Mouse (Mus musculus) yolk sac, embryonic 10.5 days (tissue): Measurements from ENCODE around the gene Fam19a4.

Experiments used
- DNase-seq: peaks from one replicate; pipeline ENCODE4 v3.0.0-alpha.2; 2017; ENCODE audit warnings: low spot score

Fam19a4 gene

GRCm38 (mm10) chr6:97060074-97060681 is at the start of gene Fam19a4:
Fam19a4 (minus strand) TSS chr6:97060413.
- peak; percentile 45 for DNase-seq

- peak; percentile 30 for DNase-seq
These were observed 46.6 kb upstream of the Fam19a4 start for GRCm38 (mm10) chr6:97106777-97107176.

GRCm38 (mm10) chr6:97106106-97106505 is 45.9 kb upstream of the Fam19a4 start:
- no peak for DNase-seq

GRCm38 (mm10) chr6:97104264-97104852 is 44.1 kb upstream of the Fam19a4 start:
- DNase-seq, result peak; percentile 7

DNA sequence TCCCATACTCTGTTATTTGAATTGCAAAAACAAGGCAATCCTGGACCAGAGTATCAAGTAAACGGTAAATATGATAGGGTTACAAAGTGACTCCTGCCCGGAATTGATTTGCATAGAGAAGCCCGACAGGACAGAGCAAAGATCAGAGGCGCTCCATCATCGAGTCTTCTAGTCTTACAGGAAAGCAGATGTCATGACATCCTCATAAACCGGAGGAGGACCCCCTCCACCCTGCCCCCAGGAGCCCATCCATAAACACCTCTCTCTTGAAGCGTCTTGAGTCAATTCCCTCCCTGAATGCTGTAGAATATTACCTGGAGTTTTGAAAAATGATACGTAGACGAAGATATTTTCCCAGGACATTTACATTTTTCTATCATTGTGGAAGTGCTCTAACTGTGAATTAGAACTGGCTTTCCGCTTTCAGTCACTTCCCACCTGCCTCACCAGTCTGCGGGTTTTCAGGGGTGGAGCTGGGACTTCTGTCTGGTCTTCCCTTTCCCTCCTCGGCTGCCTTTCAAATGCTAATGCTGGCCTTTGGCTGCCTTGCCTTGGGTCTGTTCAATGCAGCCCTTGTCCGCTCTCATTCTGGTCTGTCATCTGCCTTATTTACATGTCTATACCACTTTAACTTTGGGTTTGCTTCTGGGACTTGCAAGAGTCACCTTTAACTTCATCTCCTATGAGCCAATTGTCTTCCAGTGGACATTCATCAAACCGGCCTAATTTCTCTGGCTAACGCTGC is 41.9 kb upstream of the Fam19a4 start:
- DNase-seq, result no peak

- no peak for DNase-seq
These were observed 41.2 kb upstream of the Fam19a4 start for GRCm38 (mm10) chr6:97101190-97101957.

DNA sequence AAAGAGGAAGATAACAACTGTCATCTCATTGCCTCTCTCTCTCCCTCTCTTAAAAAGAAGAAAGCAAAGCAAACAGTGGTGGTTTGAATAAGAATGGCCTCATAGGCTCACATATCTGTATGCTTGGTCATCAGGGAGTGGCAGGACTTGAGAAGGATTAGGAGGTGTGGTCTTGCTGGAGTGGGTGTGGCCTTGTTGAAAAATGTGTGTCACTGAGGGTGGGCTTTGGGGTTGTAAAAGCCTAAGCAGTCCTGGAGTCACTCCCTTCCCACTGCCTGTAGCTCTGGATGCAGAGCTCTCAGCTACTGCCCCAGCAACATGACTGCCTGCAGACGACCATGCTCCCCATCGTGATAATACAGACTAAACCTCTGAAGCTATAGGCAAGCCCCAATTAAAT is 22.1 kb upstream of the Fam19a4 start:
- no peak for DNase-seq

DNA sequence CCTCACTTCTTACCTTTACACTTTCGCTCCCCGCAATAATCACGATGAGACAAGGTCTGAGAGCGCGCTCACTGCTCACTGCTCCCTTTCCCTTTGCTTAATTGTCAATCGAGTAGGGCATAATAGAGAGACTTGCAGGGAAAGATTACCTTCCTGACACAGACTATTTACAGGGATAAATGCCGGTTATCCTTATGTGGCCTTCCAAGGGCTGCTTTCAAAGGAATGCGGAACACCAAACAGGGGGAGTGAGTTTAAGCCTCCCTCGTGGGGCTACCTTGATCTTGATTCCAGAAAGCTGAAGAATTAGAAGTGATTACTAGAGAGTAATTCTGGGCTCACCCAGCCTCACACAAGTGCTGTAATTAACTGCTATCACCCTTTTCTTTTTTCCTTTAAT is 19.8 kb upstream of the Fam19a4 start:
- no peak for DNase-seq

DNA sequence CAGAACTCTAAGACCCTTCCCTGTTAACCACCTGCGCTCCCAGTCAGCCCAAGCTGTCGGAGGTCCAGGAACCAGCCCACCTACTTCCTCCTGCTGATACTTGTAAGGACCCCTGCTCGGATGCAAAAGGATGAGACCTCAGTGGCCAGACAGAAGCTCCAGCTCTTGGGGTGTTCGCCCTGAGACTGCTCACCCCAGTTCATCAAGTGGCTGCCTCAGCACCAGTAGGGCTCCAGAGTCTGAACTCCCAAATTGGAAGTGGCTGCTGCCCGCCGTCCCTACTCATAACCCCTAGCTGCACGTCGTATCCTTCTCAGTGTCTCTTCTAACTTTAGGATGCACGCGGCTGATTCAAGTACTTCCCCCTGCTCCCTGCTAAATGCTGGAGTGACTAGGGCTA is 614 bp downstream of the Fam19a4 start:
- DNase-seq, result no peak

GRCm38 (mm10) chr6:97052196-97052770 is 7.9 kb downstream of the Fam19a4 start:
- DNase-seq, result no peak

DNA sequence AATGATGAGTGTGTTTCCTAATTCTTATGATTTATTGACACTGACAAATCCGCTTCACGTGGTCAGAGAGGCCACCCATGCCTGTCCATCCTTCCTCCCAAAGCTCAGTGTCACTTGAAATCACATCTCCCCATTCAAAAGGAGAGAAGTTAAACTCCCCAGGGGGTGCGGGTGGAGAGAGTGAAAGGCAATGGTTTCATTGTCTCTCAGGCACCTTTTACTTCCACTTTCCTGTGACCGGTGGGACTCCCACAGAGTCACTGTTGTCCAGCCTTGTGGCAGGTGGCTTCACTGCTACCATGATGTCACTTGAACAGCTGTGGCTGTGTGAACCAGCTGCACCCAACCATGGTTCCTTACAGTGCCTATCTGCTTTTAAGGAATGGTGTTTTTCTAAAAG is 11.8 kb downstream of the Fam19a4 start:
- DNase-seq, result no peak

- no peak for DNase-seq
These were observed 13.7 kb downstream of the Fam19a4 start for GRCm38 (mm10) chr6:97046541-97046940.

GRCm38 (mm10) chr6:97027110-97027677 is 33.0 kb downstream of the Fam19a4 start:
- no peak for DNase-seq

DNA sequence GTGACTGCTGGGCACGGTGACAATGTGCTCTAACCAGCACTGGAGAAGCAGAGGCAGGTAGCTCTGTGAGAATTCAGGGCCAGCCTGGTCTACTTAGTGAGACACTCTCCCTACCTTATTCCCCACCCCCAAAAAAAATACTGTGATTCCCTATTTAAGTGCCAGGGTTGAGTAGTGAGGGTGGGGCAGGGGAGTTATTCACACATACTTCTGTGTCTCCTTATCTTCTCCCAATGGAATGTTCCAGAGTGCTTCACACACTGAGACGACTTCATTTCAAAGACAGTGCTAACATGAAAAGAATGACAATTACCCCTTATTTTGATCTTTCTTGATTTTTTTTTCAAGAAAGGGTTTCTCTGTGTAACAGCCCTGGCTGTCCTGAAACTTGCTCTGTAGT is 40.9 kb downstream of the Fam19a4 start:
- no peak for DNase-seq

- no peak for DNase-seq
These were observed 43.5 kb downstream of the Fam19a4 start for GRCm38 (mm10) chr6:97016711-97017110.

GRCm38 (mm10) chr6:97016018-97016417 is 44.2 kb downstream of the Fam19a4 start:
- no peak for DNase-seq

DNA sequence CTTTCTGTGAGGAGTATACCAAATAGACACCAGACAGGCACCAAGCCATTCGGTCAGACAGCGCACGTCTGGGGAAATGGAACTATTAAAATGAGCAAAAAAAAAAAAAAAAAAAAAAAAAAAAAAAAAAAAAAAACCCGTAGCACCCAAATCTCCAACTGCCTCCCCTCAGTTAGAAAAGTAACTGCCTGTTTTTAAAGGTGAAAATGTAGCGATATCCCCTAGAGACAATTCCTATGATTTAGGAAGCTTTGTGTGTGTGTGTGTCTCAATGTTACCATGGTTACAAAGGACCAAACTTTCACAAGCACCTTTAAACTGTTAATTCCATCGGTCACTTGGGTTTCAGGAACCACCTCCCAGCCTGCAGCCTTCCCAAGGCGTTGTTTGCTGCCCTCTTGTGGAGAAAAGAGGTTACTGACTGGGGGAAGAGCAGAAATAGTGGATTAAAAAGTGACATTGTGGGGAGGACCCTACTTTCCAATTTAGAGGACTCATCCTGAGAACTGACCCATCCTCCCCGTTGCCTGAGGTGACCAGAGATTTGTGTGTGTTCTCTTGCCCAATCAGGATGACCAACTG is 53.6 kb downstream of the Fam19a4 start:
- DNase-seq, result peak; percentile 15

DNA sequence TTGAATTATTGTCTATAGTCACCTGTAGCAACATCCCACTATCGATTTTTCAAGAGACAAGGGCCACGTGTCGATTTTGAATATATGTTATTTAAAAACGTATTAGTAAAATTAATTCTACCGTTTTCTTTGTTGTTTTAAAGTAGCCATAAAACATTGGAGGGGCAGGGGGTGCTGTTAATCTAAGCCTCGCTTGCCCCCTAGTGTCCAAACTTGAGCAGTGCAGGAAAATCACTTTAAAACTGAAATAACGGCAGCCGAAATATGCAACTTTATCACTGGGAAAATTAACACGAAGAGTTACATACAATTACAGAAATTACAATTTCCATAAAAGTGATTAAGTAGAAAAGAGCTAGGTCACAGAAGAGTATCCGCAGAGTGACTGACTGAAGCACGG is 55.2 kb downstream of the Fam19a4 start:
- DNase-seq, result no peak

- no peak for DNase-seq
These were observed 64.6 kb downstream of the Fam19a4 start for GRCm38 (mm10) chr6:96995556-96996159.

DNA sequence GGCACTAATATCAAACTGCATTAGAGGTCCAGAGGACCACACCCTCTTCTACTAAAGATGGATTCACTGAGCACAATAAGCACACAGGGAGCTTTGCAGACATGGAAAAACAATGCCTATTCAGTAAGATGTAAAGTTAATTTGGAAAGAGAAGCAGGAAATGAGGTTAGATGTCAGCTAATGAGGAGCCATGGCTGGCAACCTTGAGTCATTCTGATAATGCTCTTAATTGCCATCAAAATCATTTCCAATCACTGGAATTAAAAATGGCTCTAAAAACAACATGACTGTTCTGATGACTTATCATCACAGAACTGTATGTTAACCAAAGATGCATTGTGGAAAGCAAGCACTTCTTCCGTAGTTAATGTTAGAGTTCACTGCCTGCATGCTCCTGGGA is 68.5 kb downstream of the Fam19a4 start:
- no peak for DNase-seq

DNA sequence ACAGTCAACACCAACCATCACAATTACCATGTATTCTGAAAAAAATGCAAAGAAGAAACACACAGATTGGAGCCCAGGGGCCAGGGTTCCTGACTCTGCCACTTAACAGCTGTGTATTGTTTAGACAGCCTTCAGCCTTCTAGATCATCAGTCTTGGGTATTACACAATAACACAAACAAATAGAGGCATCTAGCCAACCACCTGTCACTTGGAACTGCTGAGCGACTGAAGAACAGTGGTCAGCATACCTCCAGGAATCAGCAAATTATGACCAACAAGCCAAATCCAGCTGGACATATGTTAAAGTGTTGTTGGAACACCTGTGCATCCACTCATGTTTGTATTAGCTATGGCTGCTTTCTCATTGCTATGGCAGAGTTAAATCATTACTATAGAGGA is 82.7 kb downstream of the Fam19a4 start:
- DNase-seq, result no peak
